Mouse (Mus musculus) stomach, embryonic 16.5 days (tissue): ENCODE results near the gene Mapkapk2. TPM values are rescaled to one million over a fixed set of nuclear protein-coding genes. Genes with fewer than 3 reads are reported as not detected.

Experiments used
- ATAC-seq: fragments of 200-750 bp; cut with Nextera tagmentation; 2 replicates; pipeline ENCODE4 v1.8.0; 2017; ENCODE audit warnings: moderate number of reproducible peaks, moderate TSS enrichment; ENCODE audit not compliant: insufficient read depth, low FRiP score
- H3K27ac ChIP-seq: fragments of 300-500 bp; sonication (generic); 2 replicates; pipeline ENCODE4 v1.5.1; 2014; ENCODE audit warnings: low read length
- H3K27me3 ChIP-seq: fragments of 300-500 bp; sonication (generic); 2 replicates; pipeline ENCODE4 v1.6.1; 2014; ENCODE audit warnings: low read length, control low read depth, mixed read lengths; ENCODE audit not compliant: control insufficient read depth, insufficient read depth
- H3K36me3 ChIP-seq: fragments of 300-500 bp; sonication (generic); 2 replicates; pipeline ENCODE4 v1.6.1; 2014; ENCODE audit warnings: low read length; ENCODE audit not compliant: control insufficient read depth, insufficient read depth
- H3K4me1 ChIP-seq: fragments of 300-500 bp; sonication (generic); 2 replicates; pipeline ENCODE4 v1.6.1; 2014; ENCODE audit warnings: low read length, control low read depth, mixed read lengths; ENCODE audit not compliant: control insufficient read depth, insufficient read depth
- H3K4me2 ChIP-seq: fragments of 300-500 bp; sonication (generic); 2 replicates; pipeline ENCODE4 v1.6.1; 2014; ENCODE audit warnings: low read depth, low read length, mixed read lengths
- H3K4me3 ChIP-seq: fragments of 300-500 bp; sonication (generic); replicated peaks from 2 replicates; pipeline ENCODE4 v1.5.1; 2014; ENCODE audit warnings: mild to moderate bottlenecking, low read length
- H3K9ac ChIP-seq: fragments of 300-500 bp; sonication (generic); 2 replicates; pipeline ENCODE4 v1.6.1; 2014; ENCODE audit warnings: low read length
- H3K9me3 ChIP-seq: fragments of 300-500 bp; sonication (generic); replicated peaks from 2 replicates; pipeline ENCODE4 v1.6.1; 2016; ENCODE audit warnings: low read length, control low read depth; ENCODE audit not compliant: control insufficient read depth
- WGBS: fragments of 180-500 bp; shearing (Covaris S2); extraction: QIAGEN DNeasy Blood & Tissue Kit; methylation state at CpG from one replicate; pipeline ENCODE4 v1.1.7; 2014; 5-methylcytosine and 5-hydroxymethylcytosine counted together
- polyA plus RNA-seq: library from polyadenylated mRNA; unstranded; fragments of >200 nt; fragmentation: Nextera tagmentation; extraction: Ambion mirVana; gene quantifications from 2 replicates; pipeline ENCODE4 v1.2.1, GENCODE M21; 2015

The Mapkapk2 gene
- polyA plus RNA-seq, 1 experiment from 2014 or later: 16.6 TPM

DNA sequence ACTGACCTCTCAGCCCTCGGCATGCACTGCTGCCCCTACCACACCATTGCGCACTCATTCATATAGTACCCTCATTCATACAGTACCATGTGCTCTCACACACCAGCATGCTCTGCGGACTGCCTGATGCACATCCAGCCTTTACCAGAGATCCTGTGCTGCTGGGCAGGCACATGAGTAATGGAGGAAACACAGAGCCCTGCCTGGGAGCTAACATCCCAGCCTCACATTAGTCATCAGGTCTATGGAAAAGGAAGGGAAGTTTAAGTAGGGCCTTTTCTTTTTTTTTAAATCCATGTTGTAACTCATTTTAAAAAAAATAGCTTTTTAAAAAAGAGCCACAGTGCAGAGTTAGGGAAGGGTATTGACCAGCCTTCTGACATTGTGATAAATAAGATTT is 54.9 kb downstream of the Mapkapk2 start:
- ATAC-seq: no peak

DNA sequence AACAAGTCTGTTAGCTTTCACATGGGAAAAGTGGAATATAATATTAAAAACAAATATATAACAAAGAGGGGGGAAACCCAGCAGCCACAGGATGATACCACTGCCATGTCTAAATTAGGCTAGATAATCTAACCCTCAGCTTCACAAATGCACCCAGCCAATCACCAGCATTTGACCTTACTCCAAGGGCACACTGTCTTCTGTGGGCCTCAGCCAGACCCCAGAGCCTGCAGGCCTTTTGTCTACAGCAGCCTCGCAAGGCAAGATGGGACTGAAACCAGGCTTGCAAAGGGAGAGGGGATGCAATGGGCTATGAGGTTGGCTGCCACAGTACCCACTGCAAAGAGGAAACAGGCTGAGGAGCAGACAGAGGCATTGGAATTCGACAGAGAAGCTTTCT is 55.4 kb downstream of the Mapkapk2 start:
- WGBS: 64% methylated on average over 2 of the region's 2 CpGs
- H3K27ac ChIP-seq: no peak overlapping the region
- H3K27me3 ChIP-seq: no peaks in the 10 kb centered on the region
- H3K36me3 ChIP-seq: no peaks in the 10 kb centered on the region
- no peak overlapping the region for H3K4me2 ChIP-seq
- H3K9ac ChIP-seq: no peak overlapping the region
- no peaks in the 10 kb centered on the region for H3K4me1 ChIP-seq
- no peak for ATAC-seq
- no peaks in the 10 kb centered on the region for H3K9me3 ChIP-seq
- no peak overlapping the region for H3K4me3 ChIP-seq

More for the DNA sequence above, 54.9 kb downstream of the Mapkapk2 start:
- Histone ChIP-seq H3K4me2 (no peak overlapping the region), H3K9me3 (no peaks in the 10 kb centered on the region), H3K27ac (no peak overlapping the region), H3K27me3 (no peaks in the 10 kb centered on the region), H3K36me3 (no peaks in the 10 kb centered on the region), H3K9ac (no peak overlapping the region), H3K4me1 (no peaks in the 10 kb centered on the region), H3K4me3 (no peak overlapping the region)
- 87% methylated on average over 3 of the region's 3 CpGs for WGBS

DNA sequence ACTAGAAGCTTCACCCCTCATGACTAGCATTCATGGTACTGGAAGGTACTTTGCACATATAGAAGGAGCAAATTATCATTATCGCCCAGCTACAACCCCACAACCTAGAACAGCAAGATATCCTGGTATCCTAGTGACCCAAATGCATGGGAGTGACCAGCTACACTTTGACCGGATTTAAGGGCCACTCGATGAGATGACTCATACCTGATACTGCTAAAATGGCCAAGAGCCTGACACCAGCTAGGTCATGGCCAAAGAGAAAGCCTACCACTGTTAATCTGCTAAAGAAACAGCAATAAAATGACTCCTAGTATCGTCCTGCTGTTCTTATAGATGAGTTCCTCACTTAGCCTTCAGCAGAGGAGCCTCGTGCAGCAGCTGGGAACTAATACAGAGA is 58.1 kb downstream of the Mapkapk2 start:
- no peak overlapping the region for H3K27ac ChIP-seq
- H3K9me3 ChIP-seq: no peaks in the 10 kb centered on the region
- H3K4me2 ChIP-seq: no peak overlapping the region
- ATAC-seq: no peak
- no peaks in the 10 kb centered on the region for H3K4me1 ChIP-seq
- H3K9ac ChIP-seq: no peak overlapping the region
- no peaks in the 10 kb centered on the region for H3K36me3 ChIP-seq
- no peaks in the 10 kb centered on the region for H3K27me3 ChIP-seq
- no peak overlapping the region for H3K4me3 ChIP-seq
- WGBS: 91% methylated on average over 5 of the region's 5 CpGs

DNA sequence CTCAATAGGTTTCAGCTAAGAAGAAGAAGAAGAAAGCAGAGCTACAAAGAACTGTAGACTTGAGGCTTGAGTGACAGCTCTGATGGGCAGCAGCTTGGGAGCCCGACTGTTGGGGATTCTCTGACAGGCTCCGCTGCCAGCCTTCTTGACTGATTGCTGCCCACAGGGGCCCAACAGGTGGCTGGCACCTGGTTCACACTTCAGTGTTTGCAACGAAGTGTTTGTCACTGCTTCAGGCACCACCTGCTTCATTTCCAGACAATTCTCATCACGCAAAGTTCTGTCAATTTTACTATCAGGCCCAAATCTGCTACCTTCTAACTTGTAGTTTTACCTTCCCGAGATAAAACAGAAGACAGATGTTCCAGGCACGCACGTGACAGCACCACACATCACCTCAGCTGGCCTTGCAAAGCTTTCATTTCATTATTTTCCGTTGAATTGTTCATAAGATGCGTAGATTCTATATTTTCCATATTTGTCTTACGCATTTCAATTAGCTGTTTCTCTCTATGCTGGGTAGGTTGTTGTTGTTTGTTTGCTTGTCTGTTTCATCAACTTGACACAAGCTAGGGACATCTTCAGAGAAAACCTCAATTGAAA is 59.1 kb downstream of the Mapkapk2 start:
- no peak for ATAC-seq
- no peak overlapping the region for H3K27ac ChIP-seq
- H3K4me1 ChIP-seq: no peaks in the 10 kb centered on the region
- H3K9ac ChIP-seq: no peak overlapping the region
- WGBS: 82% methylated on average over 10 of the region's 10 CpGs
- no peaks in the 10 kb centered on the region for H3K27me3 ChIP-seq
- no peaks in the 10 kb centered on the region for H3K9me3 ChIP-seq
- H3K4me3 ChIP-seq: no peak overlapping the region
- H3K36me3 ChIP-seq: no peaks in the 10 kb centered on the region
- no peak overlapping the region for H3K4me2 ChIP-seq

DNA sequence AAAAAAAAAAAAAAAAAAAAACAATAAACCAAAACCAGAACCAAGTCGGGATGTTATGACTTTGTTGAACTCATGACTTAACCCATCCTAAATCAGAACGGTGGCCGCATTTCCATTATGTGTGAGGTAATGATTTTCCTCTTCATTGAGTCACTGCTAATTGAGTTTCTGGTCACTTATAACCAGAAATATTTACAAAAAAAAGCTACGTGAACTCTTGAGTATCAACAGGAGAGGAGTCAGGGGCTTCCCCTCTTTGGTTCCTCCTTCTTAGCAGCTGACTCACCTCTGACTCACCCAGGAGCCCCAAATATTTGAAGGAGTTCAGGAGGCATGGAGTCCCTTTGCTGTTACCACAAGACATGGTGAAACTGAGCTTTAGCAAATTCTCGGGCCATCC is 59.6 kb downstream of the Mapkapk2 start:
- ATAC-seq: no peak
- WGBS: 90% methylated on average over 5 of the region's 5 CpGs
- no peak overlapping the region for H3K27ac ChIP-seq
- H3K4me2 ChIP-seq: no peak overlapping the region
- H3K9ac ChIP-seq: no peak overlapping the region
- H3K4me3 ChIP-seq: no peak overlapping the region
- no peaks in the 10 kb centered on the region for H3K4me1 ChIP-seq
- no peaks in the 10 kb centered on the region for H3K9me3 ChIP-seq
- H3K36me3 ChIP-seq: no peaks in the 10 kb centered on the region
- no peaks in the 10 kb centered on the region for H3K27me3 ChIP-seq

DNA sequence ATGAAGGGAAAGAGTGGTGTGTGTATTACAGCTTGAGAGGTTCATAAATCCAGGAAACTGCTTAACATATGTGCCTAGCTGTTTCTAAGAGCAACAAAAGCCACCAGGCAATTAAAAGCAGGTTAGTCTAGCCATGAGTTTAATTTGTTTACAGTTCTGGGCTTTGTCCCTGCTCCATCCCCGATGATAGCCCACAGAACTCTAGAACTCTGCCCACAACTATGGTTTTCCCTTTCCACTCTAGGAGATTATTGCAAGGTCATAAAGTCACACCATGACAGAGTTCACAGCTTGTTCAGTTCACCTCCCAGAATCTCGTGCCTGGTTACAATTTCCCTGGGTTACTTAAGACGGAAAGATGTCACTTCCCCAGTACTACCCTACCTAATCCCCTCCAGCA is 66.4 kb downstream of the Mapkapk2 start:
- no peaks in the 10 kb centered on the region for H3K4me1 ChIP-seq
- ATAC-seq: no peak
- H3K36me3 ChIP-seq: no peaks in the 10 kb centered on the region
- H3K4me2 ChIP-seq: no peak overlapping the region
- 22% methylated on average over 3 of the region's 3 CpGs for WGBS
- no peak overlapping the region for H3K9ac ChIP-seq
- H3K27ac ChIP-seq: no peak overlapping the region
- no peak overlapping the region for H3K4me3 ChIP-seq
- H3K27me3 ChIP-seq: no peaks in the 10 kb centered on the region
- no peaks in the 10 kb centered on the region for H3K9me3 ChIP-seq

DNA sequence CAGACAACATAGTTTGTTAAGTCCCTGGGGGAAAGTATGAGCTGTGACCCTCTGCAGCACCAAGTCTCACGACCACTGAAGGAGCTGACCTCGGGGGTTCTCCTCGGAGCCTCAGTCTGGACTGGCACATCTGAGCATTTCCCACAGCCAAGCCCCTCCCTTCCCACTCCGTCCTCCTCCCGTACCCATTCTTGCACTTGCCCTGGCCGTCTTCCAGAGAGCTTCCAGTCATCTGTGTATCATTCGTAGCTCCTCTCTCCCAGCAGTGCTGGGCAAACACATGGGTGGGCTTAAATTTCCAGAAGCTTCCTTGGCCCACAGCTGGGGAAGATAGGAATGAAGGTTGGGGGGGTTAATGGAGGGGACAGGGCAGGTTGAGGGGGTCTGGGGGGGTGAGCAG is 67.4 kb downstream of the Mapkapk2 start:
- H3K27ac ChIP-seq: no peak overlapping the region
- H3K4me2 ChIP-seq: no peak overlapping the region
- 25% methylated on average over 7 of the region's 7 CpGs for WGBS
- no peak; the same call in 1 of the 2 replicates for ATAC-seq
- no peaks in the 10 kb centered on the region for H3K27me3 ChIP-seq
- no peaks in the 10 kb centered on the region for H3K9me3 ChIP-seq
- H3K4me3 ChIP-seq: no peak overlapping the region
- H3K9ac ChIP-seq: no peak overlapping the region
- no peaks in the 10 kb centered on the region for H3K36me3 ChIP-seq
- no peaks in the 10 kb centered on the region for H3K4me1 ChIP-seq

DNA sequence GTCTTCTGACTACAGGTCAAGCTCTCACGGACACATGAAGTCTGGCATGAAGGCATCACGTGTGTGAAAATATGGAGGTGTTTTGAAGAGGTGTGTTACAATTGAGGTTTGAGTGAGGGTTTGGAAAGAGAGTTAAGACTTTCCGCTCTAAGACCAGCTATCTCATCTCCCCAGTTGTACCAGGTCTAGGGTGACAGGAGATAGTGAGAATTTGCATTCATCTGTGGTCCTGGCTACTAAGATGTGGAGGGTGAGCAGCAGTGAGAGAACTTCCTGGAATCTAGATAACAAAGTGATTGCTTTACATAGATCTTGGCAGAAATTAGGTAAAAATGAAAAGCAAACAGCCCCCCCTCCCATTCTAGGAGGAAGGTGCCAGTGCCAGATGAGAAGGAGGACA is 68.4 kb downstream of the Mapkapk2 start:
- Histone ChIP-seq H3K9ac (no peak overlapping the region), H3K36me3 (no peaks in the 10 kb centered on the region), H3K4me1 (no peaks in the 10 kb centered on the region), H3K27me3 (no peaks in the 10 kb centered on the region), H3K27ac (no peak overlapping the region), H3K4me3 (no peak overlapping the region), H3K4me2 (no peak overlapping the region), H3K9me3 (no peaks in the 10 kb centered on the region)
- ATAC-seq: no peak
- WGBS: 91% methylated on average over 3 of the region's 3 CpGs

DNA sequence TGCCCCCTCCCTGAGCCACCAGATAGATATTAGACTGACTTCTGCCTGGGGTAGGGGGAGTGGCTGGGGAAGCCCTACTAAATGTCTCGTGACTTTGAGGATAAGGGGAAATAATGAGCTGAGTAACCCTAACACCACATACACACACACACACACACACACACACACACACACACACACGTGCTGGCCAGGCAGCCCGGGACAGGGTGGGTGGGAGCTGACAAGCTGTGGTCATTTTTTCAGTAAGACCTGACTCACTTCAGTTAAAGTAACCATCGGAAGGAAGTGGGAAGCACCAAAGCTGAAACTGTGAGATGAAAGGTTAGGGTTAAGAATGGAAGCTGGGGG is 71.8 kb downstream of the Mapkapk2 start:
- H3K4me1 ChIP-seq: no peaks in the 10 kb centered on the region
- no peak overlapping the region for H3K4me2 ChIP-seq
- H3K4me3 ChIP-seq: no peak overlapping the region
- ATAC-seq: no peak
- H3K27ac ChIP-seq: no peak overlapping the region
- H3K9me3 ChIP-seq: no peaks in the 10 kb centered on the region
- H3K9ac ChIP-seq: no peak overlapping the region
- H3K27me3 ChIP-seq: no peaks in the 10 kb centered on the region
- 61% methylated on average over 4 of the region's 4 CpGs for WGBS
- H3K36me3 ChIP-seq: no peaks in the 10 kb centered on the region
